Mouse (Mus musculus): ENCODE measurements around the gene Micall1. TPM values are rescaled to one million over a fixed set of nuclear protein-coding genes. Genes with fewer than 3 reads are reported as not detected.

The Micall1 gene
- 4.9 and 5.1 TPM in 2 replicates for polyA plus RNA-seq (2014; fragmentation: Nextera tagmentation; extraction: Ambion mirVana)

DNA sequence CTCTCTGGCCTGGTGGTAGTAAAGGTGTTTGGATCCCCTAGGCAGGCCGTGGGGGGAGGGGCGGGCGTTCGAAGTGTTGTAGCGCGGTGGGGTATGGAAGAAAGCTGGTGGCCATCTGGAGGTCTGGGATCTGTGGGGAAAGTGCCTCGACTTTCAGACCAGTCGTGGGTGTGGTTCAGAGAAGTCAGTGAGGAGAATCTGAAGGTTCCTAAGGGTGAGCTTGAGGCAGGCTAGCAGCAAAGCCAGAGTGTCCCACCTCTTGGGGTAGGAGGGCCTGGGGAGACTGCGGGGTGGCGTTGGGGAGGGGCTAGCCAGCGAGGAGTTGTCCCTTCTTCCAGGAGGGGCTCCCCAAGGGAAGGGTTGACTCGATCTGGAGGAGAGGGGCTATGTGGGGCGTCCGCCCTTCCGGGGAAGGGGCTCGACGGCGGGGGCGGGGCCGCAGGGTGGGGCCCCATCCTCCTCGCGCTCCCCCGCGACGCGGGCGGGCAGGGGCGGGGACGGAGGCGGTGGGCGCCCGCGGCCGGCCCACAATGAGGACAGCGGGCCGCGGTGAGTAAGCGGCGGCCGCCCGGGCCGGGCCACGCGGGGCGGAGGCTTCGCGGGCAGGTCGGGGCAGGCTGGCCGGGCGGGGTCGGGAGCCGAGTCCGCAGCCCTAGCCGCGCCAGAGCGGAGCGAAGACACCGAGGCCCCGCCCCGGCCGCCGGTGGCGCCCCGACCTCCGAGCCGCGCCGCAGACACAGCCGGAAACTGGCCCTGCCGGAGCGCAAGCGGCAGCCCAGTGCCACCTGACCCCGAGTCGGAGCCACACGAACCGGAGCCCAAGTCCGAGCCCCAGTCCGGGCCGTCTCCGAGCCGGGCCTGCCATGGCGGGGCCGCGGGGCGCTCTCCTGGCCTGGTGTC lies at the start of gene Micall1:
Gene Micall1 (plus strand): TSS at position 478 of the 900 bp plus-strand sequence.
- Histone ChIP-seq H3K27ac (replicated peaks; ENCODE audit: low read depth, low read length) (peak within 1 kb of the TSS; percentile 59), H3K27me3 (ENCODE audit: control insufficient read depth, insufficient read depth, low read length) (no peaks in the 10 kb centered on the region), H3K4me3 (ENCODE audit: low read depth, low read length) (peak within 1 kb of the TSS; percentile 92), H3K4me1 (ENCODE audit: control insufficient read depth, insufficient read depth, low read length) (peaks cover 3% of the 10 kb centered on the region; the same call in 1 of the 2 replicates), H3K9ac (replicated peaks; ENCODE audit: low read length) (peak within 1 kb of the TSS; percentile 86), H3K9me3 (replicated peaks; ENCODE audit: control insufficient read depth, low read length) (no peaks in the 10 kb centered on the region), H3K36me3 (replicated peaks; ENCODE audit: control insufficient read depth, insufficient read depth, low read depth, low read length) (no peaks in the 10 kb centered on the region), H3K4me2 (ENCODE audit: low read depth, low read length) (peak within 1 kb of the TSS; percentile 98)
- ATAC-seq (replicated peaks; ENCODE audit: insufficient number of reproducible peaks, low FRiP score, low TSS enrichment, low read depth): peak; percentile 80
- peak; percentile 66 for DNase-seq (ENCODE audit: low spot score)
- under 1% methylated on average over 66 of the region's 85 CpGs for WGBS

DNA sequence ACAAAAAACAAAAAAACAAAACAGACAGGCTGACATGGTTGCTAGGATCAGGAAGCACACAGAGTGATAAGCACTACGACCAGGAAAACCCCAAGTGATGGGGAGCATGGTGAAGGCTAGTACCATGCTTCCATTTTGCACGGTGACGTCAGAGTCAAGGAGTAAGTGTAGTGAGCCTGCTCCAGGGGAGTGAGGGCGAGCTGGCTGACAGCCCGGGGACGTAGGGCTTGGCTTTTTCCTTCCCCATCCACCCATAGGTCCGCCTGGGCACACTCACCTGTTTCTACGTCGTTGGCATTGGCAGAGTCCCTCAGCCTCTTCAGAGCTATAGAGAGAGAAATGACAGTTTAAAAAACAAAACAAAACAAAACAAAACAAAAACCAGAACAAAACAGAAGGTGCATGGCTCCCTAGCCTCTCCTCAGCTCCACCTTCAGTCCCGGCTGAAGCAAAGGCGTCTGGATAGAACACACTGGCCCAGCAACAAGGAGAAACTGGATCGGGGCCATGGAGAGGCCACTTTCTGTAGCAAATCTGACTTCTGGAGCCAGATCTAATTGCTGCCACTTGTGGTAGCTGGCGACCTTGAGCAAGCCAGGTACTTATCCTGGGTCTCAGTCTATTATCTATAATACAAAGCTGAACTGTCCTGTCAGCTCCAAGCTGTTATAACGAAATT lies 47.7 kb upstream of the Micall1 start:
- 75% methylated on average over 14 of the region's 14 CpGs for WGBS
- H3K4me1 ChIP-seq (ENCODE audit: control insufficient read depth, insufficient read depth, low read length): no peaks in the 10 kb centered on the region
- no peaks in the 10 kb centered on the region for H3K9me3 ChIP-seq (replicated peaks; ENCODE audit: control insufficient read depth, low read length)
- no peak overlapping the region for H3K27ac ChIP-seq (replicated peaks; ENCODE audit: low read depth, low read length)
- no peak overlapping the region for H3K4me2 ChIP-seq (ENCODE audit: low read depth, low read length)
- H3K4me3 ChIP-seq (ENCODE audit: low read depth, low read length): no peak overlapping the region; the same call in 1 of the 2 replicates
- no peaks in the 10 kb centered on the region for H3K27me3 ChIP-seq (ENCODE audit: control insufficient read depth, insufficient read depth, low read length)
- peak overlapping the region; percentile 10; the same call in 1 of the 2 replicates for H3K9ac ChIP-seq (replicated peaks; ENCODE audit: low read length)
- ATAC-seq (replicated peaks; ENCODE audit: insufficient number of reproducible peaks, low FRiP score, low TSS enrichment, low read depth): no peak
- H3K36me3 ChIP-seq (replicated peaks; ENCODE audit: control insufficient read depth, insufficient read depth, low read depth, low read length): no peaks in the 10 kb centered on the region
- no peak for DNase-seq (ENCODE audit: low spot score)

DNA sequence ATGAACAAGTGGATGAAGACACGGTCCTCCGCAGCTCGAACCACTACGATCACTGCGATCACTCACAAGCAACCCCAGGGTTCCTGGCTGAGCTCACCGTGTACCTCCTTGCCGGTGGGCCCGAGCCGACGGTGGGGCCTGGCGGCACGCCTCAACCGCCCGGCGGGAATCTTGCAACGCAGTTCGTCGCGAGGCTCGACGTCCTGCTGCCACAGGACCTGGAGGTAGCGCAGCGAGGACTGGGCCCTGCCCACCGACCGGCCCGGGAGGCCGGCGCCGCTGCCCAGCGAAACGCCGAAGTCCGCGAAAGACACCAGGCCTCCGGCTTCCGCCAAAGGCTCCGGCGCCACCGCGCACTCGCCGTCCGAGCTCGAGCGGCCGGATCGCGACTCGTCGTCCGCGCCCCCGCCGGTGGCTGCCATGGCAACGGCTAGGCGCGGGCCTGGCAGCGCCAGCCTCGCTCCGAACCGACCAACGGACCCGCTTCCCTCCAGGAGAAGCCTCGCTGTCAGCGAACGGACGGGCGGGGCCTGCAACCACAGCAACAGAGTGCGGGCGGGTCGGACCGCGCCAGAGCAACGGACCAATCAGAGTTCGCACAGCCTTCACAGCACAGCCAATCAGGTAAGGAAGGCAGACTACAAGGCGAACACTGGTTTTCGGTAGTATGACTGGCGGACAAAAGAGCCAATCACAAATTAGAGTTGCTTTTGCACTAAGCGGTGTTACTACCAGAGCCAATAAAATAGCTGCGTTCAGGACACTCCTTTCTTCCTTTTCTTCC lies 46.1 kb upstream of the Micall1 start, which contains the start of gene Ankrd54:
Gene Ankrd54 (minus strand): TSS at position 518 of the 784 bp plus-strand sequence.
- Histone ChIP-seq H3K9me3 (replicated peaks; ENCODE audit: control insufficient read depth, low read length) (no peaks in the 10 kb centered on the region), H3K27ac (replicated peaks; ENCODE audit: low read depth, low read length) (no peak within 1 kb of the TSS), H3K4me1 (ENCODE audit: control insufficient read depth, insufficient read depth, low read length) (no peaks in the 10 kb centered on the region; the same call in 1 of the 2 replicates), H3K4me2 (ENCODE audit: low read depth, low read length) (peak within 1 kb of the TSS; percentile 72), H3K27me3 (ENCODE audit: control insufficient read depth, insufficient read depth, low read length) (no peaks in the 10 kb centered on the region), H3K9ac (replicated peaks; ENCODE audit: low read length) (peak within 1 kb of the TSS; percentile 79), H3K4me3 (ENCODE audit: low read depth, low read length) (peak within 1 kb of the TSS; percentile 94), H3K36me3 (replicated peaks; ENCODE audit: control insufficient read depth, insufficient read depth, low read depth, low read length) (no peaks in the 10 kb centered on the region)
- ATAC-seq (replicated peaks; ENCODE audit: insufficient number of reproducible peaks, low FRiP score, low TSS enrichment, low read depth) (peak; percentile 99), DNase-seq (ENCODE audit: low spot score) (peak; percentile 99)
- WGBS: under 1% methylated on average over 80 of the region's 80 CpGs

DNA sequence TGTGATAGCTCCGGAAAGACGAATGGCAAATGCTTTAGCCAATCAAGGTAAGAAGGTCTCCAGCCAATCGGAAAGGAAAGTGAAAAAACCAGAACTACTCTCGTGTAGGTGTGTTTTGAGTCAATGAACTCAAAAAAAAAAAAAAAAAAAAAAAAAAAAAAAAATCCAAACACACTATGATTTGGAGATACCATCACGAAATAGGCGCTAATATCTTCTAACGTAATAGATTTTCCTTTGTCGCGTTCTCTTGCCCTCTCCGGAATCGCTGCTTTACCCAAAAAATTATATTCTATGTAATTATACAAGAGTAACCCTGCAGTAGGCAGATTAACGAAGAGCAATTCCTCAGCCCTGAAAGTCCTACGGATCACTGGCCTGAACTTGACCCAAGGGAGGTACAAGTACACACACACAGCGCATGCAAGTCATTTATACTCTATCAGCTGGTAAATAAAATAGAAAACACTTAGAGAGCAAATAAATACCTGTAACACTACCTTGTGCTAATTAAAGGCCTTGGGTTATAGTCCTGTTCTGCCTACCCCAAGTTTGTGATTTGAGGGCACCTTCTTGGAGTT lies 45.4 kb upstream of the Micall1 start:
- ATAC-seq (replicated peaks; ENCODE audit: insufficient number of reproducible peaks, low FRiP score, low TSS enrichment, low read depth): no peak
- Histone ChIP-seq H3K27ac (replicated peaks; ENCODE audit: low read depth, low read length) (no peak overlapping the region), H3K36me3 (replicated peaks; ENCODE audit: control insufficient read depth, insufficient read depth, low read depth, low read length) (no peaks in the 10 kb centered on the region), H3K4me2 (ENCODE audit: low read depth, low read length) (no peak overlapping the region), H3K4me3 (ENCODE audit: low read depth, low read length) (peak overlapping the region; percentile 12), H3K9ac (replicated peaks; ENCODE audit: low read length) (no peak overlapping the region), H3K9me3 (replicated peaks; ENCODE audit: control insufficient read depth, low read length) (no peaks in the 10 kb centered on the region), H3K4me1 (ENCODE audit: control insufficient read depth, insufficient read depth, low read length) (no peaks in the 10 kb centered on the region; the same call in 1 of the 2 replicates), H3K27me3 (ENCODE audit: control insufficient read depth, insufficient read depth, low read length) (no peaks in the 10 kb centered on the region)
- WGBS: 10% methylated on average over 14 of the region's 14 CpGs
- DNase-seq (ENCODE audit: low spot score): no peak

DNA sequence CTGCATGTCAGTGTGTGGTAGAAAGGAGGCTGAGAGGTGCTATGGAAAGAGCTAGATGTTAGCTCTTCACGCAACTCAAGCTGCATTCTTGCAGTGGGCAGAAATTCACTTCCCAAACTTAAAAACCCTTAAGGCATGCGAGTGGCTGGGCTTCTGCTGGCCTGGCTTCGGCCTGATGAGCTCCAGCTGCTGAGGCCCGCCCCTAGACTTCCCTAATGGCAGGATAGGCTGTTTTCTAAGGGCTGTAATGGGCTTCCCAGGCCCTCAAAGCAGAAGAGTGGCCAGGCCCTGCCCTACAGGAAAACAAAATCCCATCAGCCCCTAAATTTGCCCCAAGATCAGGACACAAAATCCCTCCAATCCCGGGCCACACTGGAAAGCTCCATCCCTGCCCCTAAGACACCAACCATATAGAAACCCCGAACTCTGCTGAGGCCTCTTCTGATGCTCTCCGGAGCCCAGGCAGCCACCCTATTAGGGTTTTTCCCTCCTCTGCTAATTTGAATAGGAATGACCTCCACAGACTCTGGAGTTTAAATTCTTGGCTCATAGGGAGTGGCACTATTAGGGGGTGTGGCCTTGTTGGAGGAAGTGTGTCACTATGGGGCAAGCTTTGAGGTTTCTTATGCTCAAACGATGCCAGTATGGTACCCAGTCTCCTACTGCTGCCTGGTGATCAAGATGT lies 43.5 kb upstream of the Micall1 start:
- Histone ChIP-seq H3K27ac (replicated peaks; ENCODE audit: low read depth, low read length) (no peak overlapping the region), H3K4me1 (ENCODE audit: control insufficient read depth, insufficient read depth, low read length) (no peaks in the 10 kb centered on the region; the same call in 1 of the 2 replicates), H3K36me3 (replicated peaks; ENCODE audit: control insufficient read depth, insufficient read depth, low read depth, low read length) (no peaks in the 10 kb centered on the region), H3K4me2 (ENCODE audit: low read depth, low read length) (no peak overlapping the region), H3K4me3 (ENCODE audit: low read depth, low read length) (no peak overlapping the region), H3K9me3 (replicated peaks; ENCODE audit: control insufficient read depth, low read length) (no peaks in the 10 kb centered on the region), H3K27me3 (ENCODE audit: control insufficient read depth, insufficient read depth, low read length) (no peaks in the 10 kb centered on the region), H3K9ac (replicated peaks; ENCODE audit: low read length) (no peak overlapping the region)
- ATAC-seq (replicated peaks; ENCODE audit: insufficient number of reproducible peaks, low FRiP score, low TSS enrichment, low read depth) (no peak), DNase-seq (ENCODE audit: low spot score) (no peak)
- 74% methylated on average over 8 of the region's 8 CpGs for WGBS

DNA sequence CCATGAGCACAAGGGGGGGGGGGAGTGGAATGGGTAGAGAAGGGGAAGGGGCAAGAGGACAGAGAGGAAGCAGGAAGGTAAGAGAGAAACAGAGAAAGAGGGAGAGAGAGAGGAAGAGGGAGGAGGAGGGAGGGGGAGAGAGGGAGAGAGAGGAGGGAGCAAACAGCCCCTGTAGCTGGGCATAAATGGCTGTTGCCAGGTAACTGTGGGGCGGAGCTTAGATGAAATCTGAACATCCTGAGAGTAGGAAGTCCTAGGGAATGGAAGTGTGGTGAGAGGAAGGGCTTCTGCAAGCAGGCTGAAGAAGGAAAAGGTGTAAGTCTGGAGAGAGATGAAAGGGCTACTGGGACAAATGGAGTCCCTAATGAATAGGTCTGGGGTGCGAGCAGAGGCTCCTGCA lies 42.4 kb upstream of the Micall1 start:
- H3K27ac ChIP-seq (replicated peaks; ENCODE audit: low read depth, low read length): no peak overlapping the region

DNA sequence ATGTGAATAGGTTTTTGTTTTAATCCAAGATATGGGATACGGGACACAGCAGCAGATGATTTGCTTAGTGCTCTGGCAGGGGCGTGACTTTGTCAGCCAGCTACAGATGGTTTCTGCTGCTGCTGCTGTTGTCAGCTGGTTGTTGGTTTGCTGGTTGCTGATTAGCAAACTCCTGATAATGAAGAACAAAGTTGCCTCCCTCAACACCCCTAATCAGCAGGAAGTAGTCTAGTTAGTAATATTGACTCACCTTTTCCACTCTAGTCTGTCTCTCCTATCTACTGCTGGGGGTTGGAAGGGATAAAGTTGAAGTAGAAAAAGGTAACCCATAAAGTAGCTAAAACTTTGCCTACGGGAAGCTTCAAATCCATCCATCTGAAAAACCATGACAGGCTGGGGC lies 41.1 kb upstream of the Micall1 start:
- no peak for ATAC-seq (replicated peaks; ENCODE audit: insufficient number of reproducible peaks, low FRiP score, low TSS enrichment, low read depth)
- no peaks in the 10 kb centered on the region for H3K9me3 ChIP-seq (replicated peaks; ENCODE audit: control insufficient read depth, low read length)
- H3K4me2 ChIP-seq (ENCODE audit: low read depth, low read length): no peak overlapping the region
- no peaks in the 10 kb centered on the region for H3K27me3 ChIP-seq (ENCODE audit: control insufficient read depth, insufficient read depth, low read length)
- no peak overlapping the region for H3K27ac ChIP-seq (replicated peaks; ENCODE audit: low read depth, low read length)
- DNase-seq (ENCODE audit: low spot score): no peak
- no peak overlapping the region for H3K9ac ChIP-seq (replicated peaks; ENCODE audit: low read length)
- H3K4me1 ChIP-seq (ENCODE audit: control insufficient read depth, insufficient read depth, low read length): no peaks in the 10 kb centered on the region; the same call in 1 of the 2 replicates
- 81% methylated on average over 3 of the region's 3 CpGs for WGBS
- H3K4me3 ChIP-seq (ENCODE audit: low read depth, low read length): no peak overlapping the region
- H3K36me3 ChIP-seq (replicated peaks; ENCODE audit: control insufficient read depth, insufficient read depth, low read depth, low read length): no peaks in the 10 kb centered on the region

More for the DNA sequence above, 42.4 kb upstream of the Micall1 start:
- DNase-seq (ENCODE audit: low spot score) (peak; percentile 69), ATAC-seq (replicated peaks; ENCODE audit: insufficient number of reproducible peaks, low FRiP score, low TSS enrichment, low read depth) (no peak)
- Histone ChIP-seq H3K9ac (replicated peaks; ENCODE audit: low read length) (no peak overlapping the region), H3K9me3 (replicated peaks; ENCODE audit: control insufficient read depth, low read length) (no peaks in the 10 kb centered on the region), H3K4me1 (ENCODE audit: control insufficient read depth, insufficient read depth, low read length) (no peaks in the 10 kb centered on the region; the same call in 1 of the 2 replicates), H3K4me2 (ENCODE audit: low read depth, low read length) (no peak overlapping the region), H3K27me3 (ENCODE audit: control insufficient read depth, insufficient read depth, low read length) (no peaks in the 10 kb centered on the region), H3K36me3 (replicated peaks; ENCODE audit: control insufficient read depth, insufficient read depth, low read depth, low read length) (no peaks in the 10 kb centered on the region), H3K4me3 (ENCODE audit: low read depth, low read length) (no peak overlapping the region)
- 47% methylated on average over 2 of the region's 2 CpGs for WGBS
